Mouse (Mus musculus) regulatory T cell (primary cell): ENCODE results near the gene Rnh1.

ENCODE experiments used
- in situ Hi-C: fragments of 300-600 bp; cut with MboI, MseI; formaldehyde crosslinking; loops from one replicate; pipeline ENCODE4 v1.15.1; 2025; ENCODE audit warnings: high pct_unique_total_duplicates

The Rnh1 gene

GRCm38 (mm10) chr7:141167901-141168517 is 4.6 kb downstream of the Rnh1 start:
- in situ Hi-C loops: no loop called here

- in situ Hi-C loops: no loop called here
Observed at GRCm38 (mm10) chr7:141164850-141165249, 7.8 kb downstream of the Rnh1 start.

- in situ Hi-C loops: no loop called here
Observed at GRCm38 (mm10) chr7:141164397-141164796, 8.3 kb downstream of the Rnh1 start.

- in situ Hi-C loops: no loop called here
Observed at GRCm38 (mm10) chr7:141155362-141155761, 17.3 kb downstream of the Rnh1 start.

- in situ Hi-C loops: no loop called here
Observed at GRCm38 (mm10) chr7:141148639-141149038, 24.0 kb downstream of the Rnh1 start.

GRCm38 (mm10) chr7:141147044-141147443 is 25.6 kb downstream of the Rnh1 start:
- in situ Hi-C loops: no loop called here

GRCm38 (mm10) chr7:141146043-141146595 is 26.5 kb downstream of the Rnh1 start:
- in situ Hi-C loops: no loop called here

GRCm38 (mm10) chr7:141145403-141145802 is 27.3 kb downstream of the Rnh1 start:
- in situ Hi-C loops: no loop called here

- in situ Hi-C loops: no loop called here
Observed at GRCm38 (mm10) chr7:141144650-141145049, 28.0 kb downstream of the Rnh1 start.

GRCm38 (mm10) chr7:141143861-141144260 is 28.8 kb downstream of the Rnh1 start:
- in situ Hi-C loops: no loop called here

- in situ Hi-C loops: no loop called here
Observed at GRCm38 (mm10) chr7:141143112-141143511, 29.5 kb downstream of the Rnh1 start.

- in situ Hi-C loops: no loop called here
Observed at GRCm38 (mm10) chr7:141141326-141141725, 31.3 kb downstream of the Rnh1 start.

- in situ Hi-C loops: loop anchor here (5.0 kb wide), 2 partner anchors 40 to 45 kb away; partner anchors contain the start of gene Rnh1
Observed at GRCm38 (mm10) chr7:141131904-141132755, 40.5 kb downstream of the Rnh1 start.

GRCm38 (mm10) chr7:141131024-141131820 is 41.4 kb downstream of the Rnh1 start:
- in situ Hi-C loops: loop anchor here (5.0 kb wide), 2 partner anchors 41 to 44 kb away; partner anchors contain the start of gene Rnh1

GRCm38 (mm10) chr7:141123517-141123856 is 49.2 kb downstream of the Rnh1 start:
- in situ Hi-C loops: no loop called here

- in situ Hi-C loops: no loop called here
Observed at GRCm38 (mm10) chr7:141122689-141123516, 49.8 kb downstream of the Rnh1 start.

GRCm38 (mm10) chr7:141122245-141122644 is 50.4 kb downstream of the Rnh1 start, which contains the start of gene Ptdss2:
Ptdss2 (plus strand) TSS chr7:141122382.
- in situ Hi-C loops: no loop called here

GRCm38 (mm10) chr7:141121051-141121531 is 51.6 kb downstream of the Rnh1 start:
- in situ Hi-C loops: no loop called here

GRCm38 (mm10) chr7:141120605-141121004 is 52.1 kb downstream of the Rnh1 start:
- in situ Hi-C loops: no loop called here

- in situ Hi-C loops: no loop called here
Observed at GRCm38 (mm10) chr7:141119487-141119886, 53.2 kb downstream of the Rnh1 start.

GRCm38 (mm10) chr7:141117636-141118035 is 55.0 kb downstream of the Rnh1 start, which contains the start of gene Ano9:
Ano9 (minus strand) TSS chr7:141117806.
- in situ Hi-C loops: no loop called here
